Mouse (Mus musculus) spleen, adult 2 months (tissue): Measurements from ENCODE around the gene Lix1l. TPM values are rescaled to one million over a fixed set of nuclear protein-coding genes. Genes with fewer than 3 reads are reported as not detected.
"Not testable (repeated sequence)": the region's sequence is repeated elsewhere in the genome, so short reads cannot be mapped to it uniquely, and the experiment has no call there.

Experiments
- DNase-seq, 2 experiments: peaks; one replicate each; pipeline versions ENCODE4 v3.0.0 to v3.0.0-alpha.2; 2012 to 2021; ENCODE audit warnings: low spot score in 2 of 2, low read depth in 1 of 2
- H3K27ac ChIP-seq: fragments of 200-500 bp; 2 replicates; pipeline ENCODE4 v1.5.1; 2012; ENCODE audit warnings: low read length, inconsistent platforms; ENCODE audit not compliant: insufficient read depth
- H3K27me3 ChIP-seq: fragments of 200-500 bp; 2 replicates; pipeline ENCODE4 v1.6.1; 2012; ENCODE audit warnings: mild to moderate bottlenecking, moderate library complexity, low read length, inconsistent platforms; ENCODE audit not compliant: control insufficient read depth, insufficient read depth
- H3K36me3 ChIP-seq: fragments of 200-500 bp; 2 replicates; pipeline ENCODE4 v1.6.1; 2012; ENCODE audit warnings: mild to moderate bottlenecking, low read length, inconsistent platforms; ENCODE audit not compliant: control insufficient read depth, insufficient read depth
- H3K4me1 ChIP-seq: fragments of 200-500 bp; 2 replicates; pipeline ENCODE4 v1.6.1; 2011; ENCODE audit warnings: inconsistent platforms; ENCODE audit not compliant: control insufficient read depth, insufficient read depth, insufficient read length
- H3K4me3 ChIP-seq: fragments of 200-500 bp; 2 replicates; pipeline ENCODE4 v1.5.1; 2011; ENCODE audit warnings: mild to moderate bottlenecking, inconsistent platforms; ENCODE audit not compliant: insufficient read depth, insufficient read length; ENCODE audit errors: extremely low read depth
- CTCF ChIP-seq: fragments of 200-500 bp; IDR thresholded peaks from 2 replicates; pipeline ENCODE4 v1.5.1; 2011; ENCODE audit warnings: mild to moderate bottlenecking, inconsistent platforms; ENCODE audit not compliant: insufficient read depth, insufficient read length, insufficient replicate concordance; ENCODE audit errors: extremely low read depth
- POLR2A ChIP-seq: fragments of 200-500 bp; IDR thresholded peaks from 2 replicates; pipeline ENCODE4 v1.6.1; 2011; ENCODE audit warnings: low read depth, low read length, inconsistent platforms
- WGBS: fragments of 180-500 bp; shearing (Covaris S2); methylation state at CpG from one replicate; pipeline ENCODE4 v1.1.7; 2018; 5-methylcytosine and 5-hydroxymethylcytosine counted together
- polyA plus RNA-seq: library from polyadenylated mRNA; depleted of rRNA; stranded (reverse); fragments of >200 nt; gene quantifications from 2 replicates; pipeline ENCODE4 v1.2.3, GENCODE M21; 2012

Gene Lix1l
- polyA plus RNA-seq, 1 experiment, result 5.8 TPM

- Histone ChIP-seq H3K4me1 (no peaks in the 10 kb centered on the region), H3K36me3 (peaks cover 9% of the 10 kb centered on the region), H3K27ac (no peak within 1 kb of the TSS), H3K27me3 (no peaks in the 10 kb centered on the region), H3K4me3 (no peak within 1 kb of the TSS)
- peak; percentile 19; the same call in 1 of the 2 replicates for TF ChIP-seq CTCF
- TF ChIP-seq POLR2A, result no peak
- DNase-seq, result peak in 1 of 2 experiments; percentile 31
- WGBS, result 80% methylated on average over 7 of the region's 7 CpGs
These were observed 44.2 kb downstream of the Lix1l start, which contains the start of gene Itga10 for GRCm38 (mm10) chr3:96645018-96645649. Itga10 (plus strand) TSS chr3:96645584.

DNA sequence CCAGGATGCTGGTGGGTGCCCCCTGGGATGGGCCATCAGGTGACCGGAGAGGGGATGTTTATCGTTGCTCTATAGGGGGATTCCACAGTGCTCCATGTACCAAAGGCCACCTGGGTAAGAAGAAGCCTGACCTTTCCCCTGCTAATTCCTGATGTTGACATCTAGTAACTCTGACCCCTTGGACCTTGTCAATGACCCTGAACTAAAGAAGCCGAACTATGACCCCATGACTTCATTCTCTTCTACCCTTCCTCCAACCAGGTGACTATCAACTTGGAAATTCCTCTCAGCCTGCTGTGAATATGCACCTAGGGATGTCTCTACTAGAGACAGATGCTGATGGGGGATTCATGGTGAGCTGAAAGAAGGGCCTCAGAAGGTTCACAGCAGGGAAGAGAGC lies 46.4 kb downstream of the Lix1l start:
- Histone ChIP-seq H3K27me3 (no peaks in the 10 kb centered on the region), H3K36me3 (peaks cover 8% of the 10 kb centered on the region), H3K4me1 (no peaks in the 10 kb centered on the region), H3K27ac (no peak overlapping the region), H3K4me3 (no peak overlapping the region)
- no peak for DNase-seq
- TF ChIP-seq CTCF, result no peak
- no peak for TF ChIP-seq POLR2A
- WGBS, result 96% methylated on average over 3 of the region's 3 CpGs

GRCm38 (mm10) chr3:96660901-96661300 lies 60.0 kb downstream of the Lix1l start:
- H3K27ac ChIP-seq, result no peak overlapping the region
- no peak for DNase-seq
- H3K4me3 ChIP-seq, result no peak overlapping the region
- TF ChIP-seq CTCF (no peak), POLR2A (no peak)
- no peaks in the 10 kb centered on the region for H3K36me3 ChIP-seq
- H3K27me3 ChIP-seq, result no peaks in the 10 kb centered on the region
- no peaks in the 10 kb centered on the region; the same call in 1 of the 2 replicates for H3K4me1 ChIP-seq
- WGBS, result 49% methylated on average over 2 of the region's 2 CpGs

- DNase-seq, result no peak
- Histone ChIP-seq H3K4me3 (no peak overlapping the region), H3K4me1 (no peaks in the 10 kb centered on the region; the same call in 1 of the 2 replicates), H3K36me3 (no peaks in the 10 kb centered on the region), H3K27me3 (no peaks in the 10 kb centered on the region), H3K27ac (no peak overlapping the region)
- 86% methylated on average over 8 of the region's 8 CpGs for WGBS
- TF ChIP-seq CTCF (no peak), POLR2A (no peak)
These were observed 61.9 kb downstream of the Lix1l start for GRCm38 (mm10) chr3:96662731-96663316.

DNA sequence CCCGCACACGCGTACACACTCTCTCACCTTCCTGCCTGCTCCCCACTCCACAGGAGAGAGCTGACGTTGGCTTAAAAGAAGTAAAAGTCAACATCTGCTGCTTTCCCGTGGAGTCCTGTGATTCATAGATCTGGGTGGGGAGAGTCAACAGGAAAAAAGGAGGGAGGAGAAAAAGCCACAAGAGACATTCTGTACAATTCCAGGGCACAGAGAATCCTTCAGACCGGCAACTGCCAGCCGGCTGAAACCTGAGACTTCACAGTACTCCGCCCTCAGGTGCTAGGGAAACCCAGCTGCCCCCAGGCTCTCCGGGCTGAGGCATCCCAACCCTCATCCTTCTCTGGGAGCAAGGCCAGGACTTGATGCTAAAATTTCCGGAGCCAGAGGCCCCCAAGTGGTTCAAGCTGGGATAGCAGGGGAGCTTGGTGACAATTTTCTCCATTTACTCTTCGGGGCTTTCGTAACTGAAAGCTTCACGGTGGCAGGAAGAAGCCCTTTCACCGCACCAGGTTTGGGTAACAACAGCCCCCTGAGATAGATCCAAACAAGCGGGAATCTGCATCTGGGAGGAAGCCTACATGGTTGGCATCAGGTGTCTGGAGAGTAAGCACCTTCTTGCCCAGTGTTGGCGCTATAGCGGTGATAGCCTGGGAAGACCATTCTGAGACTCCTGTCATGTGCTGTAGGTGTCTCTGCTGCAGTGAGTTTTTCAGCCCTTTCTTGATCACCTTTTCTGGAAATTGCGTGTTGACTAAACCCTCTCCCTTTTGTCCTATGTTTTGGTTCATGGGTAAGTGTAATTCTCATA lies 62.7 kb downstream of the Lix1l start:
- no peak for TF ChIP-seq POLR2A
- peak; percentile 38; the same call in 1 of the 2 replicates for TF ChIP-seq CTCF
- Histone ChIP-seq H3K4me1 (no peaks in the 10 kb centered on the region; the same call in 1 of the 2 replicates), H3K27me3 (no peaks in the 10 kb centered on the region), H3K36me3 (no peaks in the 10 kb centered on the region), H3K27ac (no peak overlapping the region), H3K4me3 (peak overlapping the region; percentile 47; the same call in 1 of the 2 replicates)
- 8% methylated on average over 18 of the region's 18 CpGs for WGBS
- peak; percentile 42 to 66 for DNase-seq

GRCm38 (mm10) chr3:96665732-96666363 lies 64.9 kb downstream of the Lix1l start:
- not testable (repeated sequence) for H3K27me3 ChIP-seq, H3K36me3 ChIP-seq, DNase-seq, H3K4me3 ChIP-seq, H3K27ac ChIP-seq, H3K4me1 ChIP-seq
- WGBS, result 89% methylated on average over 7 of the region's 7 CpGs
